Mouse (Mus musculus): ENCODE measurements around the gene Bace1.

DNA sequence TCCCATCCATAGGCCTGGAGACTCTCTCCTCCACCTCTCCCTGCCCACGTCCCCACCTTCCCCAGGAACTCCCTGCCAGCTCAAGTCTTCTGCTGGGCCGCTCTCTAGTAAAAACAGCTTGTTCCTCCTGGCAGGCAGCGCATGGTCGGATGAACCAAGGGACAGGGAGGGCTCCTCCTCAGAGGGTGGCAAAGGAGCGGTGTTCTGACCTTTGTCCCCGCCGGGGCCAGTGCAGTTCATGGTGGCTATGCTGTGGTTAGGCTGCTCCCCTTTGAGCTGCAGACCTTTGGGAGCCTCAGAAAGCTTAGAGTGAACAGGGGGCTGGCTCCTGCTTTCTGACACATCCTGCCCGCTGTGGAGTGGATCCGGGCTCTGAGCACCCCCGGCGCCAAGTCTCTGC, 31.5 kb upstream of the Bace1 start:
- no peak for TF ChIP-seq POLR2A (IDR thresholded peaks at IDR 0.05; ENCODE audit: low read depth, low read length)
- no peak for TF ChIP-seq CTCF (IDR thresholded peaks at IDR 0.05; ENCODE audit: extremely low read depth, insufficient read depth, insufficient read length, insufficient replicate concordance)
